Mouse (Mus musculus): Measurements from ENCODE around the gene Prrc2b.
A peak's percentile ranks its signal among the peaks of the same experiment; 100 is the strongest.

Prrc2b gene

GRCm38 (mm10) chr2:32150924-32151659 lies at the start of gene Prrc2b:
Prrc2b (plus strand) TSS chr2:32151082.
- DNase-seq = peak; percentile 39

- no peak for DNase-seq
Observed at GRCm38 (mm10) chr2:32102944-32103343, 47.9 kb upstream of the Prrc2b start.

- DNase-seq = no peak
Observed at GRCm38 (mm10) chr2:32103557-32103956, 47.3 kb upstream of the Prrc2b start.

GRCm38 (mm10) chr2:32104122-32104521 lies 46.8 kb upstream of the Prrc2b start:
- no peak for DNase-seq

- DNase-seq = no peak
Observed at GRCm38 (mm10) chr2:32105117-32105913, 45.6 kb upstream of the Prrc2b start.

- DNase-seq = no peak
Observed at GRCm38 (mm10) chr2:32105930-32106329, 45.0 kb upstream of the Prrc2b start.

- DNase-seq = no peak
Observed at GRCm38 (mm10) chr2:32111268-32111667, 39.6 kb upstream of the Prrc2b start.

- DNase-seq = no peak
Observed at GRCm38 (mm10) chr2:32112548-32112947, 38.3 kb upstream of the Prrc2b start.

GRCm38 (mm10) chr2:32115851-32116268 lies 35.0 kb upstream of the Prrc2b start:
- DNase-seq = no peak

- no peak for DNase-seq
Observed at GRCm38 (mm10) chr2:32119802-32120750, 30.8 kb upstream of the Prrc2b start.

GRCm38 (mm10) chr2:32121150-32121549 lies 29.7 kb upstream of the Prrc2b start:
- no peak for DNase-seq

GRCm38 (mm10) chr2:32121785-32122184 lies 29.1 kb upstream of the Prrc2b start:
- no peak for DNase-seq

- no peak for DNase-seq
Observed at GRCm38 (mm10) chr2:32127653-32128535, 23.0 kb upstream of the Prrc2b start.

- DNase-seq = no peak
Observed at GRCm38 (mm10) chr2:32128536-32128841, 22.4 kb upstream of the Prrc2b start.

GRCm38 (mm10) chr2:32129383-32130074 lies 21.4 kb upstream of the Prrc2b start:
- no peak for DNase-seq

GRCm38 (mm10) chr2:32130435-32130834 lies 20.4 kb upstream of the Prrc2b start:
- peak; percentile 36 for DNase-seq

GRCm38 (mm10) chr2:32131205-32131834 lies 19.6 kb upstream of the Prrc2b start:
- DNase-seq = no peak

GRCm38 (mm10) chr2:32131866-32132566 lies 18.9 kb upstream of the Prrc2b start:
- no peak for DNase-seq

GRCm38 (mm10) chr2:32132567-32132992 lies 18.3 kb upstream of the Prrc2b start:
- DNase-seq = peak; percentile 67

GRCm38 (mm10) chr2:32134039-32134438 lies 16.8 kb upstream of the Prrc2b start:
- peak; percentile 92 for DNase-seq
